Mouse (Mus musculus) myocyte (in vitro differentiated cells): ENCODE results near the gene Mprip.

Source experiments
- SRF ChIP-seq: IDR thresholded peaks from one replicate; pipeline ENCODE4 v1.6.1; 2011; ENCODE audit warnings: low read depth; ENCODE audit not compliant: control insufficient read depth, insufficient read length
- USF1 ChIP-seq: IDR thresholded peaks from one replicate; pipeline ENCODE4 v1.6.1; 2011; ENCODE audit warnings: low read depth, mild to moderate bottlenecking, control low read depth, moderate library complexity

- TF ChIP-seq SRF (no peak), USF1 (no peak)
These were observed 122.5 kb downstream of the Mprip start for GRCm38 (mm10) chr11:59783591-59783990.
